Mouse (Mus musculus) gastrocnemius, adult 18-20 months (tissue): ENCODE measurements around the gene Golgb1. TPM values are rescaled to one million over a fixed set of nuclear protein-coding genes. Genes with fewer than 3 reads are reported as not detected.
A peak's percentile ranks its signal among the peaks of the same experiment; 100 is the strongest.

ENCODE experiments used
- DNase-seq: peaks from one replicate; pipeline ENCODE4 v3.0.0; 2021; ENCODE audit warnings: low spot score
- total RNA-seq, 2 experiments: library from RNA; stranded (reverse); gene quantifications; 2 replicates each; pipeline ENCODE4 v1.2.3; 2021

Golgb1 gene
- total RNA-seq, 2 experiments from 2014 or later = 21.8 to 22.3 TPM

- no peak for DNase-seq
Measured at GRCm38 (mm10) chr16:36941137-36941727, 66.3 kb downstream of the Golgb1 start.

GRCm38 (mm10) chr16:36941895-36942294, 67.0 kb downstream of the Golgb1 start:
- DNase-seq = no peak

- no peak for DNase-seq
Measured at GRCm38 (mm10) chr16:36943591-36943990, 68.7 kb downstream of the Golgb1 start.

- DNase-seq = peak; percentile 87
Measured at GRCm38 (mm10) chr16:36944895-36945424, 70.0 kb downstream of the Golgb1 start.

- DNase-seq = no peak
Measured at GRCm38 (mm10) chr16:36946459-36947159, 71.7 kb downstream of the Golgb1 start.

GRCm38 (mm10) chr16:36947646-36948197, 72.8 kb downstream of the Golgb1 start:
- DNase-seq = no peak

- DNase-seq = no peak
Measured at GRCm38 (mm10) chr16:36949614-36950336, 74.8 kb downstream of the Golgb1 start.

- no peak for DNase-seq
Measured at GRCm38 (mm10) chr16:36951029-36951428, 76.1 kb downstream of the Golgb1 start.

- no peak for DNase-seq
Measured at GRCm38 (mm10) chr16:36955106-36955505, 80.2 kb downstream of the Golgb1 start.

- no peak for DNase-seq
Measured at GRCm38 (mm10) chr16:36963415-36963814, 88.5 kb downstream of the Golgb1 start.

GRCm38 (mm10) chr16:36979127-36979526, 104.2 kb downstream of the Golgb1 start:
- DNase-seq = no peak

Other genes starting within 250 kb of the Golgb1 start
- gene Cd86, start 209.1 kb upstream of the Golgb1 start, total RNA-seq = under 1 TPM; 0.14 to 0.28 TPM
- under 1 TPM; 0.11 to 0.28 TPM for gene Ildr1, start 181.2 kb upstream of the Golgb1 start, total RNA-seq
- 1 to 10 TPM; 1.5 to 2.2 TPM for gene Slc15a2, start 90.2 kb upstream of the Golgb1 start, total RNA-seq
- 1 to 10 TPM; 6.1 to 6.6 TPM for gene Iqcb1, start 46.8 kb upstream of the Golgb1 start, total RNA-seq
- gene Eaf2, start 137 bp upstream of the Golgb1 start, total RNA-seq = under 1 TPM in 1 of 2 experiments, not detected in 1; 0.32 TPM
- gene Hcls1, start 59.8 kb downstream of the Golgb1 start, total RNA-seq = 1 to 10 TPM; 2.0 to 2.1 TPM
- gene Fbxo40, start 115.3 kb downstream of the Golgb1 start, total RNA-seq = 100 to 1,000 TPM; 275 to 366 TPM
- gene Polq, start 136.6 kb downstream of the Golgb1 start, total RNA-seq = under 1 TPM; 0.59 to 0.75 TPM